Mouse (Mus musculus) embryo, embryonic 10 days (tissue): Measurements from ENCODE around the gene Dok5.
A peak's percentile ranks its signal among the peaks of the same experiment; 100 is the strongest.

Source experiments
- DNase-seq: peaks from one replicate; pipeline ENCODE4 v3.0.0-alpha.2; 2015; ENCODE audit warnings: low spot score

Dok5 gene

DNA sequence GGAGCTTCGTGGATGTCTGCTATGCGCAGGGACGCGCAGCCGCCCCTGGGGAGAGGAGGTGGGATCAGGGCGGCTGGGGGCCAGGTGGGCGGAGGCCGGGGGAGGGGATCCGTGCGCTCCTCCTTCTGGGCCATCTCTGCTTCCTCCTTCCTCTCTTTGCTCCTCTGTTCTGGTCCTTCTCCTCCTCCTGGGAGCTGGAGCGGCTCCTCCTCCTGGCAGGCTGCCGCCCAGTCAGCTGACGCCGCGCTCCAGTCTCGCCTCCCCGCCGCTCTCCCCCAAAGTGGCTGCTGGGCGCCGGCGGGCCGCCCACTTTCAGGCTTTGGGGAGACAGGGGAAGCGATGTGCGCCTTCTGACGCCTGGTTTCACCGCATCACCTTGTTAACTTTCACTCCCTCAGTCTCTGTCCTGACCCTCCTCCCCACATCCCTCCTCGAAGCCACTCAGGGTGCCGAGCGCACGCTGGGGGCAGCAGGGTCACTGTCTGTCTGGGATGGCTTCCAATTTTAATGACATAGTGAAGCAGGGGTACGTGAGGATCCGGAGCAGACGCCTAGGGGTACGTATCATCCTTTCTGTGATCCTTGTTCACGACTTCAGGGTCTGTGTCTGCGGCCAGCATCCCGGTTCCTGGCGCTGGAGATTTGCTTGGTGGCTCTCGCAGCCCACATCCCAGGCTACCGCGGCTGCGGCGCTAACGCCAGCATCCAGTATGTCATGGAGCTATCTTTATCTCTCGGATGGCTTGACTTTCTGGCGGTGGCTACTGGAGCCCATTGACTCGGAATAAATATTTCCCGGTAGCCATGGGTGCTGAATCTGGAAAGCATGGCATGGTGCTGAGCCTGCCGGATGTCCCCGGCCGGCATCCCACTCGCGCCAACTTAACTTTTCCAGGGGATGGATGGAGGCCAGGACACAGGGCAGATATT is at the start of gene Dok5:
Dok5 (plus strand) TSS at position 176 of the 930 bp plus-strand sequence.
- DNase-seq, result peak; percentile 79

DNA sequence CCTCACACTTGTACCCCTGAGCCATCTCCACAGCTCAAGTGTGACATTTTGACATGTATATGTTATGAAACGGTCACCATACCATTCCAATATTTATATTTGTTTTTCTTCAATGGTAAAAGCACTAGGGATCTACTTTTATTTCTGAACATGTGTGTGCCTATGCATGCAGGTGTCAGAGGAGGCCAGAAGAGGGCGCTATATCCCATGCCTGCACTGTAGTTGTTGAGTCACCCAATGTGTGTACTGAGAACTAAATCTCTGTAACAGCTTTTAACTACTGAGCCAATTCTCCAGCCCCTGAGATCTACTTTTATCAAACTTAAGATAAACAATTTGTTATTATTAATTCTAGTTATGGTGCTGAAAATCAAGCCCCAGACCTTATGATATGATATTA is 48.2 kb upstream of the Dok5 start:
- peak; percentile 56 for DNase-seq

- no peak for DNase-seq
Measured at GRCm38 (mm10) chr2:170695071-170695936, 36.3 kb upstream of the Dok5 start.

GRCm38 (mm10) chr2:170695937-170696510 is 35.6 kb upstream of the Dok5 start:
- DNase-seq, result peak; percentile 19

- DNase-seq, result no peak
Measured at GRCm38 (mm10) chr2:170700471-170700870, 31.1 kb upstream of the Dok5 start.

DNA sequence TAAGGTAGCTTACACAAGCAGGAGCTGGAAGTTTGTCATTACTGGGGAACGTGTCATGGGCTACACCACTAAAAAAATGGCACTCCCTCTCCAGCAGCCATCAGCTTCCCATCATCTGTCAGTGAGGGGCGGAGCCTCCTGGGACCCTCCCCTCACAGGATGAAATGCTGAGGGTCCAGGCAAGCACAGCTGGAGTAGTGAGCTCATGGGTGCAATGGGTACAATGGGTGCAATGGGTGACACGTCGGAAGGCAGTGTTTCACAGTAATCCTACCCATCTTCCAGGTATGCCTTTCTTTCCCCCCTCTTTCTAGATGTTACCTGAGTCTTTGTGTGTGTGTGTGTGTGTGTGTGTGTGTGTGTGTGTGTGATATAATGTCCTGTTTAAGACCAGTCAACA is 25.1 kb upstream of the Dok5 start:
- no peak for DNase-seq

- DNase-seq, result no peak
Measured at GRCm38 (mm10) chr2:170707672-170708071, 23.9 kb upstream of the Dok5 start.

GRCm38 (mm10) chr2:170708901-170709300 is 22.7 kb upstream of the Dok5 start:
- DNase-seq, result no peak

DNA sequence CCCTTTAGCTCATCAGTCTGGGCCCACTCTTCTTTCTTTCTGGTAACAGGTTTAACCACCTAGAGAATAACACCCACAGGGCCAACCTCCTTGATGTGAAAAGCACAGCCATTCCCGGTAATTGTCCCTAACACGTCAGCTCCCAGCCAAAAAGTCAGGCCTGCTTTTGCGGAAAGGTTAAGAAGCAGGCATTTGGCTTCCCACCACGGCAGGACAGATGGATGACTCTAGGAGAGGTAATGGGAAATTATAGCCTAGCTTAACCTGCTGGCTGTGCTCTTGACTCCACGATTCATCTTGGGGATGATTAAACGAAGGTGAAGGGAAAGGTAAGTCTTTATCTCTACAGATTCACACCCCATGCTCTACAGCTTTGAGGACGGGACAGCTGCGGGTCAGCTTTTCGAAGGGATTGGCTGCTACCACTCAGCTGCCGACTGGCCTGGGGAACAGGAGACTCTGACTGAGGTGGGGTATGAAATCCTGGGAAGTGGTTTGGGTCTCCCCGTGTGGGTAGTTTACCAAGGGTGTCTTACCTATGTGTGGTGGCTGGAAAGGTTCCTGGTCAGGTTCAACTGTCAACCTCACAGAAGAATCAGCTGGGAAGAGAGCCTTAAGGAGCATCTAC is 18.8 kb upstream of the Dok5 start:
- no peak for DNase-seq

DNA sequence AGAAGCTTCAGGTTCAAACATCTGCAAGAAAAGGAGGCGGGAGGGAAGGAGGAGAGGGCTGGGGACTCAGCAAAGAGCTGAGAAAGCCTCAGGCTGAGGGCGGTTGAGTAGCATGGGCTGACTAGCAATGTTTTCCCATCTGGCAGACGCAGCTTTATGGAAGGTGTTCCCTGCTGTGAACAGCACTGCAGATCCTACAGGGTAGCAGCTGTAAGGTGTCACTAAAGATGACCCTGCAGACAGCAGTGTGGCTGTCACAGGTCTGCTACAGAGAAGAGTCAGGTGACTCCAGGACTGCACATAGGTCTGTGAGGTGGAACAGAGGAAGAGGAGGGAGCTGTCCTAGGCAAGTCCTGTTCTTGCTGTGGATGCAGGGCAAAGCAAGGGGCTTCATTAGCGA is 11.2 kb upstream of the Dok5 start:
- DNase-seq, result peak; percentile 13

GRCm38 (mm10) chr2:170724136-170724535 is 7.5 kb upstream of the Dok5 start:
- peak; percentile 44 for DNase-seq

DNA sequence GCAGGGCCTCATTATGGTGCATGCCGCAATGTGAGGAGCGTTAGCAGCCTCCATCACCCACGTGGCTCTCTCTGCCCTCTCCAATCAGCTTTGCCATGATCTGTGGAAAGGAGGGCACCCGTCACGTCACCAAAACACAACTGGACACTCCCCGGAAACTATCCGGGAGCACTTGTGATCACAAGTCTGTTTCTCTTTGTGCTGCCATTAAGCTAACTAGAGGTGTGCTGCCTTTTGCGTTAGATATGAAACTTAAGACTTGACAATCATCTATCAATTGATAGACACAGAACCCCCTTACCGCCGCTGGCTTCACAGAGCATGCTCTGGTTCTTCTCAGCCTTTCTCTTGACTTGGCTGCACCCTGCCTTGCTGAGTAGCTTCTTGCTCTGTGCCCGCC is 6.9 kb upstream of the Dok5 start:
- no peak for DNase-seq

GRCm38 (mm10) chr2:170725796-170726195 is 5.8 kb upstream of the Dok5 start:
- no peak for DNase-seq

DNA sequence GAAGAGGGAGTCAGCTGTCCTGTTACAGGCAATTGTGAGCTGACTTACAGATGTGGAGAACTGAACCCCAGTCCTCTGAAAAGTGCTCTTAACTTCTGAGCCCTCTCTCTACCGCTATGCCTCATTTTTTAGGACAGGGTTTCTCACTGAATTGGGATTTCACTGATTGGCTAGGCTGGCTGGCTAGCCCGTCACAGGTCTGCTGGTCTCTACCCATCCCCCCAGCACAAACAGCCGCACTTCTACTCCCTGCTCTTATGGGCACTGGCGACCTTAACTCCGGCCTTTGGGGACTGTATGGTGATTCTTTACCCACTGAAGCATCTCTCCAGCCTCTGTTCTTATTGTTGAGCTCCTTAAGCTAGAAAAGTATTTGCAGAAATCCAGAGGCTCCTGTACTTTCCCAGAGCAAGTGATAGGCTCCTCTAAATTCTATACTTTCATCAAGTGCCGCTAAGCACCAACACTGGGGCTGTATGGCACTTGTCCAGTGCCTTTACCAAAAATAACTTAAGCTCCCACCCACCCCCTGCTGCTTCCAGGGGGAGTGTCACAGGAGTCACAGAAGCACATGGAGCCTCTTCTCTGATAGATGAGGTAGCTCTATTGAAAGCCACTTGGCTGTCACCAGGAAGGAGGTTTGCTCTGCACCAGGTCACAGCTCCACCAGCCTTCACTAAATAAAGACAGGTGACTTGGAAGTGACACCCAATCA is 4.5 kb upstream of the Dok5 start:
- no peak for DNase-seq

GRCm38 (mm10) chr2:170728864-170729263 is 2.7 kb upstream of the Dok5 start:
- no peak for DNase-seq

DNA sequence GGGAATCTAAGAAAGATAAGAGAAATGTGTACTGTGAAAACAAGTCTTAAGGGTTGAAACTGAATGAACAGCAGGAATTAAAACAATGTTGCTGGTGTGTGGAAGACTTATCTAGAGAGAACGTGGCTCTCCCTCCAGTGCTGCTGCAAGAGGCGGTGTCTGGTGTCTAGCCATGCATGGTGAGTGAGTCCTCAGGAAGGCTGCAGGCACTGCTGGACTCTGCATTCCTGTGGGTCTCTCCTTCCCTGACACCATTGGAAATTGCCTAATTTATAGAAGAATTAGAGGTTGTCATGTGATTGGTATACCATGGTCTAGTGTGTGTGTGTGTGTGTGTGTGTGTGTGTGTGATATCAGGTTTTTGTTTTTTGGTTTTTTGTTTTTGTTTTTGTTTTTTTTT is 1.9 kb upstream of the Dok5 start:
- no peak for DNase-seq

DNA sequence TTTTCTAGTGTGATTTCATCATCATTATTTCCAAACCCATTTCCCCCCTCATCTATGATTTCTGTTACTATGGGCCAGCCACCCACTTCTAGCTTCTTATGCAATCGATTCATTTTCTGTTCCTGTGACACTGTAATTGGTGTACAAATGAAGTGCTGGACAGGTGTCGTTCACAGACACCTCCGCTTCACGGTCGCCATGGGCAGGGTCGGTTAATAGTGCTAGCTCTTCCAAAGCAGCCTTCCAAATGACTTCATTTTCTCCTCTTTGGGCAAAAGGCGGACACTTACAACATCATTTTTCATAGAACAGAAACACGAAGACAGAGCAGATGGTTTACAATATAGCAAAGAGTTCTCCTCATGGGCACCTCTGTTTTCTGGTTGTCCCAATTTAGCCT is 1.5 kb upstream of the Dok5 start:
- no peak for DNase-seq

DNA sequence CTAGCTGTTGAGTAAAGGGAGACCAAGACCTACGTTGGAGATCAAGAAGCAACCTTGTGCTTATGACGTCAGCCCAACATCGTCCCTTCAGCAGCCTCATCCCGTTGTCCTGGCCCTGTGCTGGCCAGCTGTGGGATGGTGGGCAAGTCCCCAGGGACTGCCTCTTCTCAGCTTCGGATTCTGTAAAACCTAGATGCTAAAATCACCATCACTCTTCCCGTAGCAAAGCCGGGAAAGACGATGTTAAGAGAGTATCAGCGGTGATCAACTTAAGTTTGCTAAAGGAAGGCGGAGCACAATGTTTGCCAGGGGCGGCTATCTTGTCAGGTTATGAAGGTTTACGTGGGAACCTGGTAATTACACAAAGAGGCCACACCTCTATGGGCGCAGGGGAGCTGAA is 826 bp upstream of the Dok5 start:
- DNase-seq, result no peak

DNA sequence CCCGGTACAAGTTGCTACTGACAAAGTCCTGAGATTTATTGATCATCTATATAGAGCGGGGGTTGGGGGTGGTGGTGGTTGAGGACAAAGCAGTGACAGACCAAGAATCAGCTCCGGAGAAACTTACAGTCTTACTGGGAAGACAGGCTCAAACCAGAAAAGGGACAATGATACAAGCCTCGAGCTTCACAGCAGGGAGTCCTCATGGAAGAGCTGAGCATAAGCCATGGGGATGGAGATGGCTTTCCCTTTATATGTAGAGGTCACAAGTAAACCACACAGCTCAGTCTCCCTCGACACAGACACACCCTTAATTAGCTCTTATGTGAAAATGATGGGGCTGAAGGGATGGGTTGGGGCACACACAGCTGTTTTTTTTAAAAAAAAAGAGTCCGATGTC is 402 bp upstream of the Dok5 start:
- DNase-seq, result no peak

DNA sequence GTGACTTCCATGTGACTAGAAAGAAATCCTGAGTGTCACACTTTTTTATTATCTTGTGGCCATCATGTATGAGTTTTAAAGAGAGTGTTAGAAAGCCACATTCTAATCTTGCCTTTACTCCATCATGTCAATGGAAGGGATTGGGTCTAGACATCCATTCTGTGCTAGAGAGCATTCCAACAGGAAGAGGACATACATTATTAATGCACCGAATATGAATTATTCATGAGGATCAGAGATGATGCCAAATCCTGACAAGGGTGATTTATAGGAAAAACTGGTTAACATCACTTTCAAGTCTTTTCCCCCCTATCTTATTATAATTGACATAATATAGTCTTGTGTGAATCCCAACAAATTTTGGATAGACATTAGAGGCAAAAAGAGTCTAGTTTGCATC is 2.1 kb downstream of the Dok5 start:
- no peak for DNase-seq

GRCm38 (mm10) chr2:170734446-170734845 is 2.8 kb downstream of the Dok5 start:
- DNase-seq, result no peak

- DNase-seq, result no peak
Measured at GRCm38 (mm10) chr2:170738446-170738845, 6.8 kb downstream of the Dok5 start.
